Mouse (Mus musculus): Measurements from ENCODE around the gene Dkk1.
"Not testable (repeated sequence)": the region's sequence is repeated elsewhere in the genome, so short reads cannot be mapped to it uniquely, and the experiment has no call there.

DNA sequence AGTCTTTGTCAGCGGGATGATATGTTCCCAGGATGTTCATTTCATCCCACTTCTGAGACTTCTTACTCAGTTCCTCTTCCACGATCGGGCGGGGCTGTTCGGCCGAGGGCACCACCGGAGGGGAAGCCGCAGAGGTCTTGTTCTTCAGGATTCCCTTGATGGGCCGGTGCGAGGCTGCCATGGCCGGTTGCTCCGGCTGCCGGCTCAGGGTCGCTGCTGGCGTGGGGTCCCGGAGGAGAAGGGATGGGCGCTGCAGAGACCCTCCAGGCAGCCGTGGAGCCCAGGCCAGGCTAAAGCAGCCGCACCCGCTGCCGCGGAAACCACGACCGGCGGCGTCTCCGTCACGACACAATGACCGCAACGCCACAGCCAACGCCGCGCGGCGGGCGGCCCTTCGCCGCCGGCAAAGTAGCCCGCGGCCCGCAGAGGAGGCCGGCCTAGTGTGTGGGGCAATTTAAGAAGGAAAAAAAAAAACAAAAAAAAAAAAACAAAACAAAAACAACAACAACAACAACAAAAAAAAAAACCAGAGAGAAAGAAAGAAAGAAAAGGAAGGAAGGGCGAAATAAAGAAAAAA lies 10.0 kb downstream of the Dkk1 start:
- TF ChIP-seq CTCF (conservative IDR thresholded peaks at IDR 0.05; ENCODE audit: low read length); NANOG (IDR thresholded peaks at IDR 0.05; ENCODE audit: borderline replicate concordance, low read length): not testable (repeated sequence)
